Mouse (Mus musculus): ENCODE data around the gene Pappa2. TPM values are rescaled to one million over a fixed set of nuclear protein-coding genes. Genes with fewer than 3 reads are reported as not detected.

Pappa2 gene
- polyA plus RNA-seq, 1 experiment from 2014 or later: 0.14 TPM

DNA sequence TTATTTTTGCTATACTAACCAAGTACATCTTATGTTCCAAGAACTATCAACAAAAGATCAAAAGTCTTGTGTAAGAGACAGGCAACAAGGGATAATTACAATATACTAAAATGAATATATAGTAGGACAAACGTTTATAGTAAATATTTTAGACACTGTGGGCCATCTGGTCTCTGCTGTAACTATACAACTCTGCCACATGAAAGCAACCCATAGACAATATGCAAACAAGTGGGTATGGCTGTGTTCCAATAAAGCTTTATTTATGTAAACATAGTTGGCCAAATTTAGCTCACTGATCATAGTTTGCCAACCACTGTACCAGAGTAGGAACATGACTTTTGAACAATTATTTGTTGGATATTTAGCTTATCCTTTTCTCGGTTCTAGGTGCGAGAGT is 50.9 kb downstream of the Pappa2 start:
- H3K4me2 ChIP-seq (ENCODE audit: low read length): no peak overlapping the region
- no peaks in the 10 kb centered on the region for H3K27me3 ChIP-seq (replicated peaks; ENCODE audit: control insufficient read depth, insufficient read depth, low read length)
- H3K4me3 ChIP-seq (ENCODE audit: low read depth, low read length): no peak overlapping the region
- no peaks in the 10 kb centered on the region for H3K9me3 ChIP-seq (ENCODE audit: control insufficient read depth, low read length)
- no peaks in the 10 kb centered on the region for H3K4me1 ChIP-seq (replicated peaks; ENCODE audit: control insufficient read depth, insufficient read depth, low read length)
- H3K36me3 ChIP-seq (ENCODE audit: control insufficient read depth, insufficient read depth, low read length): no peaks in the 10 kb centered on the region
- no peak for DNase-seq (ENCODE audit: low spot score)
- no peak overlapping the region for H3K9ac ChIP-seq (ENCODE audit: low read length)
- no peak for ATAC-seq (replicated peaks; ENCODE audit: low FRiP score, low TSS enrichment, low read depth)
- no peak overlapping the region for H3K27ac ChIP-seq (ENCODE audit: low read depth)
- WGBS: 75% methylated on average over 3 of the region's 3 CpGs

DNA sequence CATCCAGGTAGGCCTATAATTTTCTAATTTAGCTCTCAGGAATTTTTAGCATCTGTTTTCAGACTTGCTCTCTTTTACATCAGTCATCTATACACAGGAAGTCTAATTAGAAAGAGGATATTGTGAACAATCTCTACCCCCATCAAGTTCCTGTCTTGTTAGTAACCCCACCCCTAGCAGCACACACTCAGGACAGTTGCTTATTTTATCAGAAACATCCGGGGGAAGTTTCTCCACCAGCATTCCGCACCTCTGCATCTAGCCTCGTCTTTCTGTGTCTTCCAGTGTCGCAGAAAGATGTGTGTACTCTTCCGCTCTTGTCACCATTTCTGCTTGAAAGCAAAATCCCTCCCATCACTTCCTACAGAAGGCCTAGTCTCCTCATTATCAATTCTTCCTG is 59.8 kb downstream of the Pappa2 start:
- H3K9ac ChIP-seq (ENCODE audit: low read length): no peak overlapping the region
- no peaks in the 10 kb centered on the region for H3K9me3 ChIP-seq (ENCODE audit: control insufficient read depth, low read length)
- no peak for ATAC-seq (replicated peaks; ENCODE audit: low FRiP score, low TSS enrichment, low read depth)
- H3K4me3 ChIP-seq (ENCODE audit: low read depth, low read length): no peak overlapping the region
- no peaks in the 10 kb centered on the region for H3K36me3 ChIP-seq (ENCODE audit: control insufficient read depth, insufficient read depth, low read length)
- no peak overlapping the region for H3K4me2 ChIP-seq (ENCODE audit: low read length)
- H3K4me1 ChIP-seq (replicated peaks; ENCODE audit: control insufficient read depth, insufficient read depth, low read length): no peaks in the 10 kb centered on the region
- no peak for DNase-seq (ENCODE audit: low spot score)
- no peak overlapping the region for H3K27ac ChIP-seq (ENCODE audit: low read depth)
- no peaks in the 10 kb centered on the region for H3K27me3 ChIP-seq (replicated peaks; ENCODE audit: control insufficient read depth, insufficient read depth, low read length)
- 56% methylated on average over 5 of the region's 5 CpGs for WGBS

- no peaks in the 10 kb centered on the region for H3K27me3 ChIP-seq (replicated peaks; ENCODE audit: control insufficient read depth, insufficient read depth, low read length)
- 71% methylated on average over 3 of the region's 3 CpGs for WGBS
- no peak for DNase-seq (ENCODE audit: low spot score)
These were observed 61.4 kb downstream of the Pappa2 start for GRCm38 (mm10) chr1:158918890-158919289.

GRCm38 (mm10) chr1:158917067-158917466 is 63.2 kb downstream of the Pappa2 start:
- Histone ChIP-seq H3K9ac (ENCODE audit: low read length) (no peak overlapping the region), H3K4me3 (ENCODE audit: low read depth, low read length) (no peak overlapping the region), H3K27ac (ENCODE audit: low read depth) (no peak overlapping the region), H3K4me2 (ENCODE audit: low read length) (no peak overlapping the region), H3K4me1 (replicated peaks; ENCODE audit: control insufficient read depth, insufficient read depth, low read length) (no peaks in the 10 kb centered on the region), H3K9me3 (ENCODE audit: control insufficient read depth, low read length) (no peaks in the 10 kb centered on the region), H3K36me3 (ENCODE audit: control insufficient read depth, insufficient read depth, low read length) (no peaks in the 10 kb centered on the region), H3K27me3 (replicated peaks; ENCODE audit: control insufficient read depth, insufficient read depth, low read length) (no peaks in the 10 kb centered on the region)
- 75% methylated on average over 3 of the region's 3 CpGs for WGBS
- DNase-seq (ENCODE audit: low spot score) (no peak), ATAC-seq (replicated peaks; ENCODE audit: low FRiP score, low TSS enrichment, low read depth) (no peak)

More at GRCm38 (mm10) chr1:158918890-158919289, 61.4 kb downstream of the Pappa2 start:
- Histone ChIP-seq H3K27ac (ENCODE audit: low read depth) (no peak overlapping the region), H3K4me1 (replicated peaks; ENCODE audit: control insufficient read depth, insufficient read depth, low read length) (no peaks in the 10 kb centered on the region), H3K9ac (ENCODE audit: low read length) (no peak overlapping the region), H3K4me2 (ENCODE audit: low read length) (no peak overlapping the region), H3K9me3 (ENCODE audit: control insufficient read depth, low read length) (no peaks in the 10 kb centered on the region), H3K36me3 (ENCODE audit: control insufficient read depth, insufficient read depth, low read length) (no peaks in the 10 kb centered on the region), H3K4me3 (ENCODE audit: low read depth, low read length) (no peak overlapping the region)
- ATAC-seq (replicated peaks; ENCODE audit: low FRiP score, low TSS enrichment, low read depth): no peak

GRCm38 (mm10) chr1:158915592-158915991 is 64.7 kb downstream of the Pappa2 start:
- Histone ChIP-seq H3K36me3 (ENCODE audit: control insufficient read depth, insufficient read depth, low read length) (no peaks in the 10 kb centered on the region), H3K27me3 (replicated peaks; ENCODE audit: control insufficient read depth, insufficient read depth, low read length) (no peaks in the 10 kb centered on the region), H3K4me3 (ENCODE audit: low read depth, low read length) (no peak overlapping the region), H3K4me1 (replicated peaks; ENCODE audit: control insufficient read depth, insufficient read depth, low read length) (no peaks in the 10 kb centered on the region), H3K27ac (ENCODE audit: low read depth) (no peak overlapping the region), H3K9ac (ENCODE audit: low read length) (no peak overlapping the region), H3K4me2 (ENCODE audit: low read length) (no peak overlapping the region), H3K9me3 (ENCODE audit: control insufficient read depth, low read length) (no peaks in the 10 kb centered on the region)
- ATAC-seq (replicated peaks; ENCODE audit: low FRiP score, low TSS enrichment, low read depth) (no peak), DNase-seq (ENCODE audit: low spot score) (no peak)
- 89% methylated on average over 5 of the region's 5 CpGs for WGBS

DNA sequence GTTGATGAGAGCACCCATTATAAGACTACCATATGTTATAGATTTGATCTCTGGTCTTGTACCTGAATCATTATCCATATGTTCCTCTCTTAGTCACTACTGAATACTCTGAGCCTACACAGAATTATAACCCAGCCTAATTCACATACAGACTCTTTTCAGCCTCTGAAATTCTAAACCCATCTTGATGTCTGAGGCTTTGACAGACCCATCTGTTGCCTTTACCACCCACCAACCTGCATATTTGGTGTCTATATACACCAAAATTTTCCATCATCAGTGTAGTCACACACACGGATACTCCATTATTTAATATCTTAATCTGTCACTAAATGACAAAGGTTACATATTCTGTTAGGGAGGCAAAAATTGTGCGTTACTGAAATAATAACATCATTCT is 69.6 kb downstream of the Pappa2 start:
- no peak overlapping the region for H3K27ac ChIP-seq (ENCODE audit: low read depth)
- ATAC-seq (replicated peaks; ENCODE audit: low FRiP score, low TSS enrichment, low read depth): no peak
- 91% methylated on average over 2 of the region's 2 CpGs for WGBS

DNA sequence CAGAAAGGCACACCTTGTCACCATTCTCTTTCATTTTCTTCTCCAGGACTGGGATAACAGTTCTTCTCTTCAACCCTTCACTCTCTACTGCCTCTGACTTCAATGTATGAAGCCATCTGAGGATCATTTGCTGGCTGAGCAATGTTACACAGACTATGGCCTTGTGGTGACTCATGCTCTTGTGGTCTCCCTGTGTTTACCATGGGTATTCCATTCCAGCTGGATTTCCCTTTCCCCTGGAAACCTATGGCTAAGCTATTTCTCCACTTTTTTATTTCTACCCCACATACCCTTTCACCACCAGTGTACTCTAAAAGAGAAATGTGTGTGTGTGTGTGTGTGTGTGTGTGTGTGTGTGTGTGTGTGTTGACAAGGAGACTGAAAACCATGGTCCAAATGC is 83.0 kb downstream of the Pappa2 start:
- no peaks in the 10 kb centered on the region for H3K36me3 ChIP-seq (ENCODE audit: control insufficient read depth, insufficient read depth, low read length)
- H3K27ac ChIP-seq (ENCODE audit: low read depth): no peak overlapping the region
- H3K4me1 ChIP-seq (replicated peaks; ENCODE audit: control insufficient read depth, insufficient read depth, low read length): no peaks in the 10 kb centered on the region
- no peak overlapping the region for H3K4me2 ChIP-seq (ENCODE audit: low read length)
- no peaks in the 10 kb centered on the region for H3K27me3 ChIP-seq (replicated peaks; ENCODE audit: control insufficient read depth, insufficient read depth, low read length)
- ATAC-seq (replicated peaks; ENCODE audit: low FRiP score, low TSS enrichment, low read depth): no peak
- no peak for DNase-seq (ENCODE audit: low spot score)
- no peaks in the 10 kb centered on the region for H3K9me3 ChIP-seq (ENCODE audit: control insufficient read depth, low read length)
- H3K4me3 ChIP-seq (ENCODE audit: low read depth, low read length): no peak overlapping the region
- H3K9ac ChIP-seq (ENCODE audit: low read length): no peak overlapping the region

More for the DNA sequence above, 69.6 kb downstream of the Pappa2 start:
- no peak overlapping the region for H3K9ac ChIP-seq (ENCODE audit: low read length)
- no peak overlapping the region for H3K4me3 ChIP-seq (ENCODE audit: low read depth, low read length)
- no peaks in the 10 kb centered on the region for H3K4me1 ChIP-seq (replicated peaks; ENCODE audit: control insufficient read depth, insufficient read depth, low read length)
- no peaks in the 10 kb centered on the region for H3K27me3 ChIP-seq (replicated peaks; ENCODE audit: control insufficient read depth, insufficient read depth, low read length)
- H3K4me2 ChIP-seq (ENCODE audit: low read length): no peak overlapping the region
- H3K9me3 ChIP-seq (ENCODE audit: control insufficient read depth, low read length): no peaks in the 10 kb centered on the region
- H3K36me3 ChIP-seq (ENCODE audit: control insufficient read depth, insufficient read depth, low read length): no peaks in the 10 kb centered on the region
- no peak for DNase-seq (ENCODE audit: low spot score)

DNA sequence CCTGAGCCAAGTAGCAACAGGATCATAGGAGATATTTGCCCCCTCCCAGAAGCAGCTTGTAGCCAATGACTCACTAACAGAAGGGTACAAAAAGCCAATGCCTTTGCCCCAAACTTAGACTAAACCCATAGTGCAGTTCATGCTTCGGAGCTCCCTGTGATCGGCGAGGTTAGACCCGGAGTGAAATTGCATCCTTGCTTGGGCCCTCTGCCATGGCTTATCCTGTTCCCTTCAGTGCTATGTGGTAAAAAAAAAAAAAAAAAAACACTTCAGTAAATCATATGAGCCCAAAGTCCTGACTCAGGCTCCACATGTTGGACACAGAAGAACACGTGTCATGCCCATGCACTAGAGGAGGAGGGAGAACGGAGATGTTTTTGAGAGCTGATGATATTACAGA is 85.8 kb downstream of the Pappa2 start:
- Histone ChIP-seq H3K27me3 (replicated peaks; ENCODE audit: control insufficient read depth, insufficient read depth, low read length) (no peaks in the 10 kb centered on the region), H3K9me3 (ENCODE audit: control insufficient read depth, low read length) (no peaks in the 10 kb centered on the region), H3K36me3 (ENCODE audit: control insufficient read depth, insufficient read depth, low read length) (no peaks in the 10 kb centered on the region), H3K4me1 (replicated peaks; ENCODE audit: control insufficient read depth, insufficient read depth, low read length) (no peaks in the 10 kb centered on the region), H3K4me3 (ENCODE audit: low read depth, low read length) (no peak overlapping the region), H3K9ac (ENCODE audit: low read length) (no peak overlapping the region), H3K27ac (ENCODE audit: low read depth) (no peak overlapping the region), H3K4me2 (ENCODE audit: low read length) (no peak overlapping the region)
- whole genome bisulfite sequencing: 94% methylated on average over 6 of the region's 6 CpGs
- no peak for ATAC-seq (replicated peaks; ENCODE audit: low FRiP score, low TSS enrichment, low read depth)
- no peak for DNase-seq (ENCODE audit: low spot score)

DNA sequence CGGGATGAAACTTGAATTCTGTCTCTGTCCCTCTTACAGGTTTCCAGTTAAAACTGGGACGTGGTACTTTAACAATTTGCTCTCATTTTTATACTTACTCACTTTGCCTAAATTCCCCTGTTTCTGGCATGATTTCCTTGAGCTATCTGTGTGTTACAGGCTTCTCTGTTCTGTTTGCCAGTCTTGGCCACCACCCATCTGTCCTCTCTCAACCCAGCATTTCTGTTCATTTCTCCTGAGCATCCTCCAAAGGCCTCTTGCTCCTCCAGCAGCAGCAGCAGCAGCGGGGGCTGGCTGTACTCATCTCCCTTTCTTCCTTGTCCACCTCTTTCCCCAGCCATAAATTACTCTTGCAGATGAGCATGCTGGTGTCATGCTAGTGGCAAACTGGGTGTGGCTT is 104.8 kb downstream of the Pappa2 start:
- H3K9me3 ChIP-seq (ENCODE audit: control insufficient read depth, low read length): no peaks in the 10 kb centered on the region
- ATAC-seq (replicated peaks; ENCODE audit: low FRiP score, low TSS enrichment, low read depth): no peak
- 72% methylated on average over 3 of the region's 3 CpGs for WGBS
- no peak overlapping the region for H3K4me2 ChIP-seq (ENCODE audit: low read length)
- no peak overlapping the region for H3K27ac ChIP-seq (ENCODE audit: low read depth)
- no peak overlapping the region for H3K9ac ChIP-seq (ENCODE audit: low read length)
- no peaks in the 10 kb centered on the region for H3K4me1 ChIP-seq (replicated peaks; ENCODE audit: control insufficient read depth, insufficient read depth, low read length)
- H3K4me3 ChIP-seq (ENCODE audit: low read depth, low read length): no peak overlapping the region
- H3K27me3 ChIP-seq (replicated peaks; ENCODE audit: control insufficient read depth, insufficient read depth, low read length): no peaks in the 10 kb centered on the region
- DNase-seq (ENCODE audit: low spot score): no peak
- H3K36me3 ChIP-seq (ENCODE audit: control insufficient read depth, insufficient read depth, low read length): no peaks in the 10 kb centered on the region

Data from intestine, embryonic 14.5 days (tissue).